Mouse (Mus musculus) adrenal gland, postnatal 14 days (tissue): ENCODE measurements around the gene Bnc2. TPM values are rescaled to one million over a fixed set of nuclear protein-coding genes. Genes with fewer than 3 reads are reported as not detected.

Experiments
- DNase-seq: peaks from one replicate; pipeline ENCODE4 v3.0.0; 2021; ENCODE audit warnings: mixed read lengths
- total RNA-seq: library from RNA; stranded (reverse); gene quantifications from 2 replicates; pipeline ENCODE4 v1.2.3, GENCODE M21; 2021

The Bnc2 gene
- total RNA-seq, 1 experiment from 2014 or later, result 6.2 TPM

DNA sequence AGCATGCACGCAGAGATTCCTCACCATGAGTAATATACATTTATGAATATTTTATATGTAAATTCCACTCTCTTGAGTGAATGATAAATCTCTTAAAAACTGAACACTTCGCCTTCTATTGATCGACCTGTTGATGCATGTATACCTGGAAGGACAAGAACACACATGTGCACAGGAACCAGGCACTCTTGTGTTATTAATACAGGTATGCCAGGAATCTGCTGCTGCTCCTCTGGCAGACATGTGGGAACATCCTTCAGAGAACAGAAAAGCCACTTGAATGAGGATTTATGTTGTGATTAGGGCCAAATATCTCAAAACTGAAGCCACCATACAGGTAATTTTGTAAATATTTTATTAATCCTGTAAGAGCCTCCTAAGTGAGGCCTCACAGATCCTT lies 357.7 kb downstream of the Bnc2 start:
- DNase-seq, result no peak

DNA sequence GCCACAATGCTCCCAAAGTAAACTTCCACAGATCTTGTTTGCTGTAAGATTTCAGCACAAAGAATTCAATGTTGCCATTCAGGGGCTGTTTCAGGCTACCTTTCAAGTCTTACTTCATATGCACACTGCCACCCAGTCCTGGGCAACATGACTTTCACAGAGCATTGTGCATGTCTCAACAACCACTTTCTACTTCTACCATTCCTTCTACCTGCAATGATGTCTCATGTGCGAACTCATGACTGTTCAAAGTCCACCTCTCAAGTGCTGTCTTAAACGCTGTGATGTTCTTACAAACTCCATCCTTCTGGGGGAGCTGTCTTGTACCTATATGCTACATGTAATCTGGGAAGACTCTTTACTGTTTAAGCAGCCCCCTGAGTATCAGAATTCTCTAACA lies 363.7 kb downstream of the Bnc2 start:
- no peak for DNase-seq

DNA sequence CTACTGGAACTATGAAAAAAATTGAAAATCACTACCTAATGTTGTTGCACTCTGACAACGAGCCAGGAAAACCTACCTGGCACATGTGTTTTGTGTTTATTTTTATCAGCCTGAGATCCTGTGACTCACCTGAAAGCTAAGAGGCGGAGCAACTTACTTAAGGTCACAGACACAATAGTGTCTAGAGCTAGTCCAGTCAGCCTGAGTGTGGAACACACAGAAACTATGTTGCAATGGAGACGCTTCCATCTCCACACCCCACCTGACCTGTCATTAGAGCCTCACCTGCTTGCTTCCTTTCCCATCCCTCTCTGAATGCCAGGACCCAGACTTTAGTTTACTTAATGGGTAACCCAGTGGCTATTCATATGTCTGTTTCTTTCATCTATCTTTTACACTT lies 364.2 kb downstream of the Bnc2 start:
- DNase-seq, result no peak

DNA sequence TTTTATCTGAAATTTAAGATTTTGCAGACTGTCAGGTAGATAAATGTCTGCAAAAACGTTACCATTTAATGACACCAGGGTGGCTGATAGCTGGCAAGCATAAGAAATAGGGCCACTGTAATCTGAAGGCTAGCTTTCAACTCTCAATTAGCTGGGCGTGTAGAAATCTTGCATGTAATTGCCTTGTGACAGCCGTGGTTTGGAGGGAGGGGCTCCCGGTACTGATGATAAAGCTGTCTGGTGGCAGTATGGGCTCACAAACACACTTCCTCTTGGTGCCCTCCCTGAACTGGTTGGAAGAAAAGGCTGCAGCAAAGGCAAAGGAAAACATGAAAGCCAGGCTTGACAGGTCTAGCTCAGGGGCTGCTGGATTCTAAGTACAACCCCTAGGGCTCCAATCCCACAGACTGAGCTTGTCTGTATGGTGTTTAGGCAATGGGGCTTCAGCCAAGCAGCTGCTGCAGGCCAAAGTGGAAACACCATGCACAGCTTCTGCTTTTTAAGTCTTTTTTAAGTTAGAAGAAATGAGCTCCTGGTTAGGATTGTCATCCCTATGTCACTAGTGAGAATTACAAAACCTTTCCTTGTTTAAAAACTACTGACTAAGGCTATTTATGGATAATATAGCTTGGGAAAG lies 366.7 kb downstream of the Bnc2 start:
- no peak for DNase-seq

DNA sequence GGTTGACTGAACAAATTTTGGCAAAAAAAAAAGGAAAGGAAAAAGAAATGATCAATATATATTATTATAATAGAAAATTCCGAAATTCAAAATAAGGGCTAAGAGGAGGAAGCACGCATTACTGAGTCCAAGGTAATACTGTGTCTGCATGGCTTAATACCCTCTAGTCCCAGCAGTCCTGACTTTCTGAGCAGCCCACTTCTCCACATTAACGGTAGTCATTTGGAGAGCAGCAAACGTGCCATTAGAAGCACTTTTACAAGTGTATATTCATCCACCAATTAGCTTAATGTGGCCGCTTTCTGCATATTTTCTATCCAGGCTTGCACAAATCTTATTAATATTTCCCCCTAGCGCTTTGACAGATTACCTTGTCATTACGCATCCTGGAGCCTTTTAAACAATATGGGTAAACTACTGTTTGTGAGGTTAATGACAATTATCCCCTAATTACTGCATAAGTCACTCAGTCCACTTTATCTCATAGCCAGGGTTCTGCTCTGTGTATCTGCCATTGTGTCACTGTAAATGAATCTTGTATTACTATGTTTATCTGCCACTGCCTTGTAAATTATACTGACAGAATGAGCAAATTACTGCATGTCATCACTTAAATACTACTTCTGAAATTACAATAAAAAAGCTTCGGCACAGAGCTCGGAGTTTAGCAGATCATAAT lies 368.0 kb downstream of the Bnc2 start:
- no peak for DNase-seq

DNA sequence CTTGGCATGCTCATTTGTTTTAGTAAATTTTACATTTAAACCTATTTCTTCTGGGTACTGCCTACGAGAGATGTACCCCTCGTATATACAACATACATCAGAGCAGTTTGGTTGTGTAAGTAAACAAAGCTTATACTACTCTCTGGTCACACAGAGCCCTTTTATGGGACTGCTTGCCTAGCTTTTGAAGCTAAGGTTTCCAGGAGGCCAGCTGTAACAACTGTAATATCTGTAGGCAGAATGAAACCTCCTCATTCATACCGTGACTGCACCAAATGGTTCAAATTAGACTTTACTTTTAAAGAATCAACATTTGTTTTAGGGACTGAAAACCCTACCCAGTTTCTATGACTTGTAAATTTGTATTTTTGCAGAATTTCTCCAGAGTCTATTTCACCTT lies 372.1 kb downstream of the Bnc2 start:
- no peak for DNase-seq

DNA sequence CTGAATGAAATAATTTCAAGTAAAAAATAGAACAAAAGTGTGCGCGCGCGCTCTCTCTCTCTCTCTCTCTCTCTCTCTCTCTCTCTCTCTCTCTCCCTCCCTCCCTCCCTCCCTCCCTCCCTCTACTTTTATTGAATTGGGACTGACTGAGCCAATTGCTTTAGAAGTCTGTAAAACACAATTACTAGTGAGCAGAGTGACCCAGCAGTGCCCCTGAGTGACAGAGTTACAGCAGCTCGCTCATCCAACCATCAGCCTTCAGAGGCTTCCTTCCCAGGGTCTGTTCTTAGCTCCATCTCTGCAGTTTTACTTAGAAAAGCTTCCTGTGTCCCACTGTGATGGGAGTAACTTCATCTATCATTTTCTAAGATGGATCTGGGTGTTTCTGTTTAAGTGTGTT lies 389.9 kb downstream of the Bnc2 start:
- no peak for DNase-seq

DNA sequence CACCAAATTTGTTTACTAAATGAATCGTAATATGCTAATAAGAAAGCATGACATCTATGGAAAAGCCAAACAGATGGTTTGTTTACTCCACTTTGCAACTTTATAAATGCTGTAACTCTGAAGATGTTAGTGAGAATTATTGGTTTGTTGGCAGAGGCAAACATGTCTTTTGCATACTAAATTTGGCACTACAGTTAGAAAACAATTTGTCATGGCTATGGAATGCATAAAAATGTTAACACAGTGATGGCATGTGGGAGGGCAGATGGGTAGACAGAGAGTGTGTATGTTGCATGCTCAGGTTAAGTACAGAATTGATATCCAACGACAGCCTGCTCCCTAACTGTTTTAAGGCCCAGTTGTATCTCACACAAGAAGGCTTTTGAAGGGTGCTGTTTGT lies 392.4 kb downstream of the Bnc2 start:
- no peak for DNase-seq

DNA sequence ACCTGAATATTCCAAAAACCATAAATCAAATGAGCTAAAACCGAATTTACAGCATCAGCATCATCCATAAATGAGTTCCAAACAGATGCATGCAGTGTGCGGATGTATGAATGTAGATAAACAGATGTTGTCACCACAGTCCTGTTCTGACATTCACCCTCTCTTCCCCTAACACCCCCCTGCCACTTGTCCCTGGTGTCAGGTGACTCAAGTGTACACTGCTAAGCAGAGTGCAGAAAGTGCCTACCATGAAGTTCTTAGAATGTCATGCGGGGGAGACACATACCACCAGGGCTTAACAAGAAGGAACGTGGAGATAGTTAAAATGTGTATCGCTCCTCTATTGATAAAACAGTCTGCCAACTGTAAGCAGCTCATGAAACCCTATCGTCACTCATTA lies 396.9 kb downstream of the Bnc2 start:
- DNase-seq, result no peak

DNA sequence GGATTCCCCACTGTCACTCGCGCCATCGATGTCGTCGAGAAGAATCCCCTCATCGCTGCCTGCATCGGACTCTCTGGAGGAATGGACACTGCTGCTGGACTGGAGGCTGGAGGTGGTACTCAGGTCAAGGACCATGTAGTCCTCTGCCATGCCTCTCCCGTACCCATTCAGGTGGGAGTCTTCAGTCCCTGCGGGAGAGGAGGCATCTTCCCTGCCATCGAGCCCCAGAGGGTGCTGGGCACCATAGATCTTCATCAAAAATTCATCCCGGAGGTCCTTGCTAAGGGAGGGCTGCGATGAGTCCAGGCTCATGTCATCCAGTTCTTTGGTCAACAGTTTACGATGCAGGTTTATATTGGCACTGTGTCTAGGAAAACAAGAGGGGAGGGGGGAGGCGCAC lies 399.0 kb downstream of the Bnc2 start:
- DNase-seq, result no peak

DNA sequence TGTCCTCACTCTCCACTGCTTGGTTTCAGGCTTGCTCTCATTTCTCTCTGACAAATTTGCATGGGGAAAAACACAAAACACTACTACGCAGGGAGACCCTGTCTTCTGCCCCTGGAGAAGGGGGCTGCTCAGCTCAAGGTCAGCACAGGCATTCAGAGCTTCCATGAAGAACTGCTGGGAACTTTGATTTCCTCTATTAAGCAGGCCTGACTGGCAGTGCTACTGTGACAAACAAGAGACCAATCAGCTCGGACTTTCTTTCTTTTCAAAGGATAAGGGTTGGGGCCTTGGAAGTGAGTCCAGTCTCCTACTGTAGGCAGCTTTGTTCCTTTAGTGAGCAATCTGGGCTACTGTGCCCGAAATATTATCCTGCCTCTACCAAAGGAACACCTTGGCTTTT lies 400.9 kb downstream of the Bnc2 start:
- no peak for DNase-seq

DNA sequence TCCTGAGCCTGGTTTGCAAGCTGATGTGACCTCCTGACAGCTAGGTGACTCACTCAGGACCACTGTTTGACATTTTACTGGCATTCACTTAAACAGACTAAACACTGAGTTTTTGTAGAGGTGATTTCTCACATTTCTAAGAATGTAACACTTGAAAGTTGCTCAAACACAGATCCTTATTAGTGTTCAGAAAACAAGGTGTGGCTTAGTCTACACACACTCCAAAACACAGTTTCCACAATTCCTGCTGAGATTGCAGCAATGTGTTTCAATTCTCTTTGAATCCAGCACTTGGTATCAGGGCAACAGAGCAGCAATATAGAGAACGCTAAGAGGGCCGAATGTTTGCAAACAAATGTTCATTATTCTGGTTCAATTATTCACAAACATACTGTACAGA lies 402.2 kb downstream of the Bnc2 start:
- no peak for DNase-seq

DNA sequence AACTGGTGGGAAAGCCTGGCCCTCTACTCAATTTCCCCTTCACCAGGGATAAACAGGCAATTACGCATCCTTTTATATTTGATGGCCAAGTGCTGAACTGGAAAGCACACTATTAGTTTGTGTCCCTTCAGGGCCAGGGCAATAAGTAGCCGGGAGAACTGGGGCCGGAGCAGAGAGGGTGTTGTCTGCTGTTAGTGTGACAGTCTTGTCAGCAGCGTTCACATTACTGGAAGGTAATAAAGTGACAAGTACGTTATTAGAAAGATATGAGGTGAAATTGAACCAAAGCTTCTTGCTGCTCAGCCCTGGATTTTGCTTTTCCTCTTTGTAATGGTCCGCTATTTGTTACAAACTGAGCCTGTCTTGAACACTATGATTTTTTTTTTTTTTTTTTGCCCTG lies 405.2 kb downstream of the Bnc2 start:
- DNase-seq, result no peak

DNA sequence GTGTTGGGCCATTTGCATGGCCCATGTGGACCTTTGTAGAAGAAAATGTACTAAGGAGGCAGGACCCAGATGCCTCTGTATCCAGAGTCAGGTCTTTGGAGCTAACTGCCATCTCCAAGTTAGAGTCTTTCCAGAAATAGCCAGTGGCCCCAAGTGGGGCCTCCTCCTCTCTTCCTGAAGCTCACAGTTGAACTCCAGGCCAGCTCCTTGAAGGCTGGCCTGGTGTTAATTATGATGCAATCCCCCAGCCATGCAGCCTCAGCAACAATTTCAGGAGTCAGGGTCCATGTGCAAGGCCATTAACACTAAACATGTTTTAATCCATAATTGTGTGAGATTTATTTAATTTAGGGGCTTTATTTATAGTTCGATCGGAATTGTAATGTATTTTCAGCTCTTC lies 427.7 kb downstream of the Bnc2 start:
- DNase-seq, result no peak

DNA sequence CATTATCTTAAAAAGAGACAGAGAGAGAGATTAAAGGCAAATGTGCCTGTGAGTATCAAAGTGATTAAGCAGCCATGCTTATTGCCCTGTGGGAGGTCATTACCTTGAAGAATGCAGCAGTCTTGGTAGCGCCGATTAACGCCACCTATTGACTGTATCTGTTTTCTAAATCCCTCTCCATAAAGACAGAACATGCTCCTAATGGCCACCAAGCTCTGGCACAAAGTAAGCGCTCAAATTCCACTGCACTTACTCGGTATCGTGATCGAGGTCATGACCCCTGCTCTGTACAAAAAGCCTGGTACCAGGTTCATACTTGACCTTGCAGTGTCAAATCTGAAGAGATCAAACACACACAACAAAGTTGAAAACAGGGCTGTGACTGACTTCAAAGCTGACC lies 442.7 kb downstream of the Bnc2 start:
- peak; percentile 9 for DNase-seq

DNA sequence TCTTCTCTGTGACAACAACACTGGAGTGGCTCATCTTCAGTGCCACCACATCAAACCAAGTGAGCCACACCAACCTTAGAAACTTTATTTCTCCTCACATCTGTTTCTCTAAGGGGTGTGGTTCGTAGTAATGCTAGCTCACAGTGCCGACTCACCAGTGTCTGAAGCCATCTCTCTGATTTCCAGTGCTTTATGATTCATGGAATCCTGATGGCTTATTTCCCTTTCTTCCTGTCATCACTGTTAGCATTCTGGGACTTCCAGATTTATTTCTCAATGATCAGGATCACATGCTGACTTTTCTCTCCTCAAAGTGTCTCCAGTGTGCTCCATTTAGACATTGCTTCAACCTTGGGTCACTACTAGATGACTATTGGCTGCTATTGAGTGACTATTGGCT lies 443.8 kb downstream of the Bnc2 start:
- DNase-seq, result no peak

DNA sequence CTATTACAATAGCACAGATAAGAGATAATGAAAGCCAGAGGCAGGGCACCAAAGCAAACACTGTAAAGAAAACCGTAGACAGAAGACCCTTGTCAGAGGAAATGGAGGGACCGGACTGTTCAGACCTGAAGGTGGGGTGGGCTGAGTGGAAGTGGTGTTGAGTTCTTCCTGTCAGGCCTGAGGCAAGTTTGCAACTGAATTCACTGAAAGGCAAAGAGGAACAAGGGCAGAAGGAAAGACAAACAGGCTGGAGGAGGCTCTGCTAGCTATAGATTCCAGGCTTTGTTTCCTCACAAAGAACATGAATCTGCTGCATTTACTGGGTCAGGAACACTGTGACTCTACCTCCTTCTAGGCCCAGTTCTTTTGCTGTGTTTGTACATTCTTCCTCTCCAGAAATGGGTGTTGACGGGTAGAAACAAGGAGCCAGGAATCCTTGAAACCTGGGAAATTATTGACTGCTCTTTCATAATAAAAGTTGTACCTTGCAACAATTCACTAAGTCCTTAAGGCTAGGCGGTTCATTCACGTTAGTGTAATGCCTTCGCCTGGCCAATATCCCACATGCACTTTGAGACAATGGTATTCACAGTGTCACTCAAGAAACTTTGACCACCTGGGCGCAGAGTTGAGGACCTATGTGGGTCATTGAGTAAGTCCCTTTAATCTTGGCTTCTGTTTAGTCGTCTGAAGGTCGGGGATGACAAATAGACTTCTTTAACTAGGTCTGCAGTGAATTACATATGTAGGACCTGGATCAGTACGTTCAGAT lies 445.7 kb downstream of the Bnc2 start:
- no peak for DNase-seq

DNA sequence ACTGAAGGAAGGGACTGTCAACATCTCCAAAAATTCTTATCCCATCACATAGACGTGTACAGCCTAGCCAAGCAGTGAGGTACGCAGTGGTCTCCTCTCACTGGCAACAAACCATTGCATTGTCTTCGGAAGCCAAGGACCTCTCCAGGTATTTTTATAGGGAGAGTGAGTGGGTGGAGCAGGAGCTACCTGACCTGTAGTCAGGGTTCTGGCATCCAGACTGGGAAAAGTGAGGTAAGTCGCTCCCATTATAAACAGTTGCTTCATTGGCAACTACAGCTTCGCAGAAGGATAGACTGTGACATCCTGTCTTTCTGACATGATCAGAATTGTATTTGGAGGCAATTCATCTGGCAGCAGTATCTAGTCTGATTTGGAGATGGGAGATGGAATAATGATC lies 446.5 kb downstream of the Bnc2 start:
- DNase-seq, result no peak

Other genes with a start within 250 kb of the Bnc2 start
- 13.2 and 13.3 TPM in 2 replicates for gene Cntln, start 209.0 kb upstream of the Bnc2 start, total RNA-seq